ENCODE assay signal across 14 mouse cellular contexts in the genomic region with DNA sequence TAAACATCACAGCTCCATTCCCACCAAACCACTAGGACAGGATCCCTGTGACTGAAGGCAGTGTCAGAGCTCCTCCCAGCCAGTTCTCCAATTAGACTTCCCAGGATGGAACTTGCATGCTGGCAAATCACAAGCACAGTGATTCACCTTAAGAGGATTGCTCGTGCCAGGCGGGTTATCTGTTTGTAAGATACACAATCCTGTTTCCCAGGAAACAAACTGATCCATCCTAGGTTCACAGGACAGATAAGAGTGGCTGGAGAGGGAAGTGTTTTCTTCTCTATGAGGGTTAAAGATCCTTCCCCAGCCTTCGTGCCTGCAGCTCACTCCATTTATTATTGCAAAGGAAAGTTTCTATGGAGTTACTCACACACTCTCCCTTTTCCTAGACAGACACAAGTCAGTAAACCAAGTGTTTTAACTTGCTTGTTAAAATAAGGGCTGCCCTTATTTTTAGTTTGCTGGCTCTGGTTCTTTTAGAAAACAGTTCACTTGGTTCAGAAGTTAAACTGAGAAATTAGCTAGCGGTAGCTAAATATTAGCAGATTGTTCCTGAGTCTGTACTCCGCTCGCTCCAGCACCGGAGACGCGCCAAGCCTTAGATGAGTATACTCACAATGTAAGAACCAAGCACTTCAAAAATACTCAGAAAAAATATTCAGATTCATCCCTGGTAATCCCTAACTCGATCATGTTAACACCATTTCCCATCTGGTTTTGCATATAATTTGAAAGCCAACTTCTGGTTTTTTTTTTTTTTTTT. TPM values are rescaled to one million over a fixed set of nuclear protein-coding genes. Genes with fewer than 3 reads are reported as not detected.
A peak's percentile ranks its signal among the peaks of the same experiment; 100 is the strongest.
DNase-seq lines count a peak whose midpoint lies in the region; ATAC-seq lines count a peak whose summit lies in the region.
"Had no signal": no experiment of that assay in that cellular context is flagged by ENCODE, and none has a peak within 500 bp of the region (broad histone marks: within the 10 kb centered on the region; RNA-seq: fewer than 3 reads in every experiment).

No protein-coding gene starts in this region.

- peak; percentile 51 to 55 for DNase-seq in kidney, adult 8-10 months
- DNase-seq in kidney, postnatal 4 days, result no peak
- DNase-seq in 3T3-L1 (ENCODE audit: low read depth, low spot score) (peak; percentile 8), NIH3T3 (ENCODE audit: low read depth) (peak; percentile 31)
- peak; percentile 20 for DNase-seq in retina, postnatal 1 day
- no peak for DNase-seq in right cerebral cortex, postnatal 10 days (ENCODE audit: low spot score in 2 of 2)
- DNase-seq: adrenal gland, postnatal 10 days; cerebellum, adult 2 months; cerebellum, postnatal 25 days; heart, adult 11 months; heart, postnatal 10 days had no signal

- no peak for ATAC-seq in granulocyte monocyte progenitor cell, adult 5-6 weeks (replicated peaks; ENCODE audit: poor library complexity, severe bottlenecking)
- ATAC-seq: hindbrain, postnatal 0 days; midbrain, embryonic 15.5 days had no signal

RNA-seq across cellular contexts. Expression of a gene that starts 51.0 kb away (rescaled TPM):
- 20.5 and 25.2 TPM in 2 replicates for total RNA-seq in granulocyte monocyte progenitor cell, adult 5-6 weeks (2014; fragmentation: Nextera tagmentation)
- total RNA-seq in granulocyte monocyte progenitor cell, adult 5-6 weeks (2017), result 24.4 and 28.6 TPM in 2 replicates

RNA-seq across cellular contexts. Expression of a gene that starts 53.8 kb away (rescaled TPM):
- 33.2 and 35.9 TPM in 2 replicates for total RNA-seq in granulocyte monocyte progenitor cell, adult 5-6 weeks (2014; fragmentation: Nextera tagmentation)
- total RNA-seq in granulocyte monocyte progenitor cell, adult 5-6 weeks (2017), result 12.7 and 13.5 TPM in 2 replicates

Comparison
In these comparisons a context has a peak if more than half of its experiments do, and no peak if none do; other contexts are left out.
1. DNase-seq: peak in kidney, adult 8-10 months (2 of 2), 3T3-L1 (single experiment), NIH3T3 (single experiment) and retina, postnatal 1 day (single experiment); none in kidney, postnatal 4 days (0 of 2) and right cerebral cortex, postnatal 10 days (0 of 2).